Mouse (Mus musculus): ENCODE measurements at regions not wholly inside any gene's neighbourhood (a gene's known extent, or its start where the extent isn't known, plus 50 kb on each side); places are given as distances from the start of the nearest gene placed in this dataset.

- peak; percentile 60 to 78 for DNase-seq
Measured at GRCm38 (mm10) chr2:170218230-170219044, 70.5 kb upstream of the Zfp217 start.

GRCm38 (mm10) chr2:170216311-170216710 is 68.4 kb upstream of the Zfp217 start:
- DNase-seq = no peak

GRCm38 (mm10) chr2:170209121-170209520 is 61.2 kb upstream of the Zfp217 start:
- peak in 1 of 2 experiments; percentile 33 for DNase-seq

- DNase-seq = no peak
Measured at GRCm38 (mm10) chr2:170207878-170208277, 60.0 kb upstream of the Zfp217 start.

GRCm38 (mm10) chr2:170207395-170207794 is 59.5 kb upstream of the Zfp217 start:
- DNase-seq = no peak

- no peak for DNase-seq
Measured at GRCm38 (mm10) chr2:170206870-170207269, 59.0 kb upstream of the Zfp217 start.

GRCm38 (mm10) chr2:170206442-170206754 is 58.5 kb upstream of the Zfp217 start:
- DNase-seq = no peak

GRCm38 (mm10) chr2:170205591-170206441 is 57.9 kb upstream of the Zfp217 start:
- peak in 1 of 2 experiments; percentile 26 for DNase-seq

GRCm38 (mm10) chr2:170204768-170205514 is 57.0 kb upstream of the Zfp217 start:
- DNase-seq = no peak

- DNase-seq = no peak
Measured at GRCm38 (mm10) chr2:170203496-170203895, 55.6 kb upstream of the Zfp217 start.

GRCm38 (mm10) chr2:170201816-170202371 is 54.0 kb upstream of the Zfp217 start:
- no peak for DNase-seq

Data from cerebellum, postnatal 14 days (tissue).